Mouse (Mus musculus) lung, postnatal 0 days (tissue): Measurements from ENCODE around the gene Nckap5.

Experiments used
- CTCF ChIP-seq: IDR thresholded peaks from 2 replicates; pipeline ENCODE4 v1.5.1; 2016; ENCODE audit warnings: antibody characterized with exemption, mild to moderate bottlenecking
- EP300 ChIP-seq: IDR thresholded peaks from 2 replicates; pipeline ENCODE4 v1.6.1; 2016; ENCODE audit warnings: antibody characterized with exemption, mild to moderate bottlenecking, control low read depth

DNA sequence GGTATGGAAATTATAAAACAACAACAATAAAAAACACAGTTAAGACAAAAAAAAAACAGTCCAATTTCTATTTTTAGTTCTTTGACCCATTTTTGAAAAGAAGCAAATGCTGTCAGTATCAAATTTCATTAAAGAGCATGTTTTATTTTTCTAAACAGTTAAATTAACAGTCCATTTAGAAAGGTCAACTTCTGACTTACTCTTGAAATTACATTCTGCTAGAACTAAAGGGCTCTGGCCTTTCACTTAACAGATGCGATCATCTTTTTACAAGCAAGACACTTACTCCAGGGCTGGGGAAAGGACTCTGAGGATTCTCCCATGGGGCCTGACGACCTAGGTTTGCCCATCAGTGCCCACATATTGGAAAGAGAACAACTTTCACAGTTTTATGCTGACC lies 359.2 kb downstream of the Nckap5 start:
- no peak for TF ChIP-seq CTCF
- no peak for TF ChIP-seq EP300
